Mouse (Mus musculus): ENCODE data around the gene Peak1.

DNA sequence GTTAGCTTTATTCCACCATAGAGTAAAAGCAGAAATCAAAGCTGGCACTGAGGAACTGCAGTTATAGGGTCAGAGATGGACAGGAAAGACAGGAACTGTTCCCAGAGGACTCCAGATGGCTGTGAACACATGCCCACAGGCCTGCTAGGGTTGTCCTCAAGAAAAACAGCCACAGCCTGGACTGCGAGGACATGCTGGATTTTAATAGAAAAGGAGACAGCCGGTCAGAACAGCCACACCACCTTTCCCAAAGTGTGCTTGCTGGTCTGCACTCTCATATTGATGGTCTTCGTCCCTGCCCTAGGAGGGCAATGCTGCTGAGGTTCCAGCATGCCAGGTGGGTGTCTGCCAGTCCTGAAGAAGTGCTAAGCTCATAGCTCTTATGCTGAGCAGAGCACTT is 148.8 kb downstream of the Peak1 start:
- TF ChIP-seq POLR2A (IDR thresholded peaks at IDR 0.05; ENCODE audit: low read depth, low read length) (no peak), CTCF (IDR thresholded peaks at IDR 0.05; ENCODE audit: extremely low read depth, insufficient read depth, insufficient read length, insufficient replicate concordance) (no peak)
